Mouse (Mus musculus) kidney, adult 2 months (tissue): ENCODE results near the gene Ripor3. TPM values are rescaled to one million over a fixed set of nuclear protein-coding genes. Genes with fewer than 3 reads are reported as not detected.
A peak's percentile ranks its signal among the peaks of the same experiment; 100 is the strongest.

Experiments used
- DNase-seq: peaks from one replicate; pipeline ENCODE4 v3.0.0; 2021
- H3K27ac ChIP-seq: fragments of 200-500 bp; 2 replicates; pipeline ENCODE4 v1.5.1; 2012; ENCODE audit warnings: low read depth, low read length, control low read depth, inconsistent platforms; ENCODE audit not compliant: insufficient read depth
- H3K27me3 ChIP-seq: fragments of 200-500 bp; replicated peaks from 2 replicates; pipeline ENCODE4 v1.6.1; 2012; ENCODE audit warnings: mild to moderate bottlenecking, moderate library complexity, low read length, inconsistent platforms; ENCODE audit not compliant: control insufficient read depth, insufficient read depth
- H3K36me3 ChIP-seq: fragments of 200-500 bp; 2 replicates; pipeline ENCODE4 v1.6.1; 2012; ENCODE audit warnings: mild to moderate bottlenecking, moderate library complexity, low read length, inconsistent platforms; ENCODE audit not compliant: control insufficient read depth, insufficient read depth
- H3K4me1 ChIP-seq: fragments of 200-500 bp; 2 replicates; pipeline ENCODE4 v1.6.1; 2011; ENCODE audit warnings: low read length; ENCODE audit not compliant: control insufficient read depth, insufficient read depth
- H3K4me3 ChIP-seq: fragments of 200-500 bp; 2 replicates; pipeline ENCODE4 v1.5.1; 2011; ENCODE audit warnings: mild to moderate bottlenecking, low read depth, low read length, control low read depth; ENCODE audit not compliant: insufficient read depth
- CTCF ChIP-seq: fragments of 200-500 bp; conservative IDR thresholded peaks from 2 replicates; pipeline ENCODE4 v1.5.1; 2011; ENCODE audit warnings: low read depth, mild to moderate bottlenecking, control low read depth, low read length, moderate library complexity, mixed read lengths; ENCODE audit not compliant: insufficient read depth, insufficient read length
- POLR2A ChIP-seq: fragments of 200-500 bp; IDR thresholded peaks from one replicate; pipeline ENCODE4 v1.6.1; 2011; ENCODE audit warnings: low read depth, low read length, control low read depth
- whole genome bisulfite sequencing: fragments of 180-500 bp; shearing (Covaris S2); methylation state at CpG from one replicate; pipeline ENCODE4 v1.1.7; 2018; 5-methylcytosine and 5-hydroxymethylcytosine counted together
- polyA plus RNA-seq: library from polyadenylated mRNA; depleted of rRNA; stranded (reverse); fragments of >200 nt; gene quantifications from 2 replicates; pipeline ENCODE4 v1.2.3, GENCODE M21; 2012

The Ripor3 gene
- polyA plus RNA-seq, 1 experiment, result 12.3 TPM

DNA sequence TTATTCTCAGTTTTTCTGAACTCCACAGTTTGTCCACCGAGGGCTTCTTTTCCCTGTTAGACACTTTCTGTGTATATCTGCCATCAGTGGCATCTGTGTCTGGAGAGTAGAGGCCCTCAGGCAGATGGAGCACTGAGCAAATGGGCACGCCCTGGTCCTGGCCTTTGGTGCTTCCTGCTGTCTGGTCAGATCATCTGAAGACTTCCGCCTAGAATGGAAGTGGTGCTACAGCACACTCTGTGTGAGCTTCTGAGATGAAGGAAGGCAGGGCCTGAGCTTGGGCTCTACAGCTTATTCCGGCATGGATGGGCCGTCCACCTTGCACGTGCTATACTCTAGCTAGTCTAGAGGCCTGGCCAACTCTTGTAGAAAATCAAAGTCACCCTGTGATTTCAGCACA, 48.1 kb downstream of the Ripor3 start:
- TF ChIP-seq CTCF, result no peak
- DNase-seq, result peak; percentile 58
- no peak overlapping the region for H3K27ac ChIP-seq
- WGBS, result 78% methylated on average over 6 of the region's 6 CpGs
- no peaks in the 10 kb centered on the region for H3K27me3 ChIP-seq
- H3K4me3 ChIP-seq, result no peak overlapping the region
- H3K36me3 ChIP-seq, result no peaks in the 10 kb centered on the region
- H3K4me1 ChIP-seq, result peaks cover 24% of the 10 kb centered on the region

DNA sequence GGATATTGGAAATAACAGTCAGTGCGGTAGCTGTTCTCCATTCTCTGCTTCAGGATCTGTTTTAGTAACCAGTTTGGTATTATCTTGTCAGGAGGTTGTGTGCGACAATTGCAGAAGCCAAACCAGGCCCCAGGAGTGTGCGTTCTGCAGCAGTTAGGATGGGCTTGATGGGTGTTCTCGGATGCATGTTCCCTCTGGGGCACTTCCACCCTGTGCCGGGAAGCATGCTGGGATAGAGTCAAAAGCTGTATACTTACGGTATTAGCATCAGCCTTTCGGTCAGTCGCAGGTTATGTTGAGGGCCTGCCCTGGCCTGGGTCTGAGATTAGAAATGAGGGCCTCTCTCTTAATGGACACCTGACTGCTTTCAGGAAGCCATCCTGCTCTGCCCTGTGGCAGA, 49.8 kb downstream of the Ripor3 start:
- peak overlapping the region; percentile 63; the same call in 1 of the 2 replicates for H3K27ac ChIP-seq
- TF ChIP-seq POLR2A (no peak), CTCF (no peak)

DNA sequence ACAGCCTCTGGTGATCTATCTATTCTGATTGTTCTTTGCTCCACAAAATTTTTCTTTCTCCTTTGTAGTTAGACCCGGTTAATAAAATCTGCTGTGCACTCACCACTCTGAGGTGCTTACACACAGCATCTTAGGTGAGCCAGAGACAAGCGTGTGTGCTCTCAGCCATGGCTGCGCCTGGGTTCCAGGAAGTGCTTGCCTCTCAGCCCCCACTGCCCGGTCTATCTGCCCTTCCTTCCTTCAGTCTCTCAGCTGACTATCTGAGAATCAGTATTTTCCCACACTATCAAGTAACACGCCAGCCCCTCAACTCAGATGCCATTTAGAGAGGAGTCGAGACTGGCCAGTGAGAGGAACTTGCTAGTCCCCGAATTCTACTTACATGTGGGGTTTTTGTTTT, 50.4 kb downstream of the Ripor3 start:
- Histone ChIP-seq H3K4me1 (peaks cover 31% of the 10 kb centered on the region), H3K4me3 (no peak overlapping the region), H3K27ac (peak overlapping the region; percentile 63), H3K36me3 (no peaks in the 10 kb centered on the region), H3K27me3 (no peaks in the 10 kb centered on the region)
- DNase-seq, result no peak
- TF ChIP-seq POLR2A (no peak), CTCF (no peak)
- 36% methylated on average over 7 of the region's 7 CpGs for WGBS

More for the DNA sequence above, 49.8 kb downstream of the Ripor3 start:
- 89% methylated on average over 8 of the region's 8 CpGs for WGBS
- H3K4me1 ChIP-seq, result peaks cover 31% of the 10 kb centered on the region
- no peaks in the 10 kb centered on the region for H3K27me3 ChIP-seq
- no peaks in the 10 kb centered on the region for H3K36me3 ChIP-seq
- no peak for DNase-seq
- no peak overlapping the region for H3K4me3 ChIP-seq

DNA sequence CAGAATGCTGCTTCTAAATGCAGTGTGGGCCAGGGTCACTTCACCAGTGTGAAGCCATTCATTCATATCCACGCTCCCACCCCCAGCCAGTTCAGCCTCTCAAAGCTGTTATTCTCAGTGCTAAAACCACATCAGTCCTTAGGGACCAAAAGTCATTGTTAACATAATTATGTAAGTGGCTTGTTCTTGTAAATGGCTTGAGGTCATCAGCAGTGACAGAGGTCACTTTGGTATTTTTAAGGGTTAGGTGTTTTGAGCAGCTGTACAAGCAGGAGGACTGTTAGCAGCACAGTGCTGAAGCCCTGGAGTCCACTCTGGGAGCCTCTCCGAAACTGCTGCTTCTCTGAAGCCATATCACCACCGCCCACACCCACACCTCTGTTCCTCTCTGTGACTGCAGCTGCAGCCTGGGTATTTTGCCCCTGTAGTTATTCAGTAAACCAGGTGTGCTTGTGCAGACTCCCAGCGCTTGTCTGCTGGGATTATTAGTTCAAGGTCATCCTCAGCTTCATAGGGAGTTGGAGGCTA, 51.0 kb downstream of the Ripor3 start:
- DNase-seq, result peak; percentile 69
- no peaks in the 10 kb centered on the region for H3K27me3 ChIP-seq
- WGBS, result 36% methylated on average over 4 of the region's 4 CpGs
- H3K4me1 ChIP-seq, result peaks cover 31% of the 10 kb centered on the region
- no peaks in the 10 kb centered on the region for H3K36me3 ChIP-seq
- no peak overlapping the region for H3K4me3 ChIP-seq
- H3K27ac ChIP-seq, result peak overlapping the region; percentile 63
- TF ChIP-seq POLR2A, result no peak
- TF ChIP-seq CTCF, result no peak

DNA sequence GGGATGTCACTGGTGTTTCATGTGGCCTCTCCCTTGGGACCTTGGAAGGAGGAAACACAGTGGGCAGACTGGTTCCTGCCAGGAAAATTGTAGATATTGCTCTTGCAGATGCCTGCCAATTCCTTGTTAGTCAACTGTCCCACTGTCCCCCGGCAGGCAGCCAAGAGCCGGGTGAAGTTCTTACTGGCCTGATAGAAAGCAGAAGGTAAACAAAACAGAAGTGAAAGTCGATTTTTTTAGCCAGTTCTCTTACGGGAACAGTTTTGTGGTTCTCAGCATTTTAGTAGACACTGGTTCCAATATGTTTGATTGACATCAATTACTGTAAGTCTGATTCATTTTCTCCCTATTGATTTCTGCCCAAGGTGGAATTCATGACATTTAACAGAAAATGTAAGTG, 51.6 kb downstream of the Ripor3 start:
- no peak overlapping the region for H3K4me3 ChIP-seq
- no peaks in the 10 kb centered on the region for H3K27me3 ChIP-seq
- 12% methylated on average over 4 of the region's 4 CpGs for WGBS
- no peaks in the 10 kb centered on the region for H3K36me3 ChIP-seq
- peaks cover 31% of the 10 kb centered on the region for H3K4me1 ChIP-seq
- TF ChIP-seq CTCF (no peak), POLR2A (no peak)
- peak; percentile 96 for DNase-seq
- H3K27ac ChIP-seq, result peak overlapping the region; percentile 63

DNA sequence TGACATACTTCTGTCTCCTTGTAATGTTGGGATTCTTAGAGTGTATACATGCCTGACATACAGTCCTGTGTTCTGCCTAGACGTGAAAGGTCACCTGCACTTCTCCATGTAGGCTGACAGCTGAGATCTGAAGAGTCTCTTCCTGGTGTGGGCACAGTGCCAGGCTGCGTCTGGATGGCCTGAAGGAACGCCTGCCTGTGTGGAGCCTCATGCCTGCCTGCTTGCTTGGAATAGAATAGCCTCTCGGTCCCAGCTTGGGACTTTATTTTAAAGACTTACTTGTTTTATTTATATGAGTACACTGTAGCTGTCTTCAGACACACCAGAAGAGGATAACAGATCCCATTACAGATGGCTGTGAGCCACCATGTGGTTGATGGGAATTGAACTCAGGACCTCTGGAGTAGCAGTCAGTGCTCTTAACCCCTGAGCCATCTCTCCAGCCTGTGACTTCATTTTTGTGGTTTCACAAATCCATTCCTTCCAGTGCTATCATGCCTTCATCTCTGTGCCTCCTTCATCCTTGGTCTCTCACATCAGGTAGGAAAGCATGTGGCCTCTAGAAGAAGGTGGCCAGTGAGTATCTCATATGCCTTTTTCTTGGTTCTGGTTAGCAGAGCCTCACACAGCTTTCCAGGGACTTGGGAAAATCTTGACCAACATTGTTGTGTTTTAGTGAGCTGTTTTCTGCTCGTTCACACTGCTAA, 52.2 kb downstream of the Ripor3 start:
- peaks cover 31% of the 10 kb centered on the region for H3K4me1 ChIP-seq
- TF ChIP-seq CTCF, result no peak
- no peak for TF ChIP-seq POLR2A
- peak overlapping the region; percentile 3 for H3K27ac ChIP-seq
- H3K36me3 ChIP-seq, result no peaks in the 10 kb centered on the region
- no peak overlapping the region for H3K4me3 ChIP-seq
- peak; percentile 74 for DNase-seq
- 30% methylated on average over 5 of the region's 5 CpGs for WGBS
- H3K27me3 ChIP-seq, result no peaks in the 10 kb centered on the region

DNA sequence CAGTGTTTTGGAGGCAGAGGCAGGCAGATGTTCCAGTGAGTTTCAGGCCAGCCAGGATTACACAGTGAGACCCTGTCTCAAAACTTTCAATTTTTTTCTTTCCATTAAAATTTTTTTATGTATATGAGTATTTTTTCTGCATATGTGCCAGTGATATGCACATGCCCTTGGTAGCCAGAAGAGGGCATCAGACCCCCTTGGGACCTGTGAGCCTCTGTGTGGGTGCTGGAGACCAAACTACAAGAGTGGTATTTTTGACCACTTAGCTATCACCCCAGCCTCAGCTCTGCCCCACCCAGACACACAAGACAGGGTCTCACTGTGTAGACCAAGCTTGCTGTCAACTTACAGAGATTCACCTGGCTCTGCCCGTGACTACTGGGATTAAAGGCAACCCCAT, 52.9 kb downstream of the Ripor3 start:
- 98% methylated on average over 1 of the region's 1 CpGs for WGBS

More for the DNA sequence above, 52.9 kb downstream of the Ripor3 start:
- Histone ChIP-seq H3K4me1 (peaks cover 32% of the 10 kb centered on the region), H3K4me3 (no peak overlapping the region), H3K27ac (no peak overlapping the region), H3K27me3 (no peaks in the 10 kb centered on the region), H3K36me3 (no peaks in the 10 kb centered on the region)
- TF ChIP-seq POLR2A, result no peak
- TF ChIP-seq CTCF, result peak; percentile 48
- no peak for DNase-seq
